Mouse (Mus musculus) spleen, adult 2 months (tissue): ENCODE measurements around the gene 4931406P16Rik.

Source experiments
- CTCF ChIP-seq: fragments of 200-500 bp; IDR thresholded peaks from 2 replicates; pipeline ENCODE4 v1.5.1; 2011; ENCODE audit warnings: mild to moderate bottlenecking, inconsistent platforms; ENCODE audit not compliant: insufficient read depth, insufficient read length, insufficient replicate concordance; ENCODE audit errors: extremely low read depth
- POLR2A ChIP-seq: fragments of 200-500 bp; IDR thresholded peaks from 2 replicates; pipeline ENCODE4 v1.6.1; 2011; ENCODE audit warnings: low read depth, low read length, inconsistent platforms

- TF ChIP-seq CTCF (no peak), POLR2A (no peak)
Observed at GRCm38 (mm10) chr7:34255137-34255536, 58.2 kb downstream of the 4931406P16Rik start.
